Mouse (Mus musculus) layer of hippocampus, adult 18-20 months (tissue): Measurements from ENCODE around the gene Treml2. TPM values are rescaled to one million over a fixed set of nuclear protein-coding genes. Genes with fewer than 3 reads are reported as not detected.

ENCODE experiments used
- DNase-seq, 2 experiments: peaks; one replicate each; pipeline ENCODE4 v3.0.0; 2022; ENCODE audit warnings: low spot score in 2 of 2
- long read RNA-seq: library from polyadenylated mRNA; stranded (forward); transcript quantifications from one replicate; pipeline ENCODE4 v2.0.0, GENCODE M21; 2021
- total RNA-seq, 2 experiments: library from RNA; stranded (reverse); gene quantifications; 2 replicates each; pipeline ENCODE4 v1.2.3; 2021

Treml2 gene
- under 1 TPM; 0.22 to 0.36 TPM for total RNA-seq
- long read RNA-seq = 0 reads

DNA sequence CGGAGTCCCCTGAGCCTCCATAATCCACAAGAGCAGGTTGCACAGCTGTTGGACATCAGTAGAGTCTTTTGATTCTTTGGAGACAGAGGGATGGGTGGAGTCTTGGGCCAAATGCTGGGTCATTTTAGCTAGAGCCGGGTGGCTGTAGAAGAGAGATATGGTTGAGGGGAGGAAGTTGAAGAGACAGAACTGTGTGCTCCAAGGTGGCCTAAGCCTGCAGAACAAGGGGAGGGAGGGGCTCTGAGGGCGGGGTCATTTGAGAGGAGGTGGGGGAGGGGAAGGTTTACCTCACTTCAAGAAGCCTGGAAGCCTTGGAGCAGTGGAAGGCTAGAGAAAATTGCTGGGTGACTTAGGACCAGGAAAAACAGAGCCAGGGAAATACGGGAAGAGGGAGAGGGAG is at the start of gene Treml2:
Gene Treml2 (plus strand): TSS at position 296 of the 400 bp plus-strand sequence.
- no peak for DNase-seq

DNA sequence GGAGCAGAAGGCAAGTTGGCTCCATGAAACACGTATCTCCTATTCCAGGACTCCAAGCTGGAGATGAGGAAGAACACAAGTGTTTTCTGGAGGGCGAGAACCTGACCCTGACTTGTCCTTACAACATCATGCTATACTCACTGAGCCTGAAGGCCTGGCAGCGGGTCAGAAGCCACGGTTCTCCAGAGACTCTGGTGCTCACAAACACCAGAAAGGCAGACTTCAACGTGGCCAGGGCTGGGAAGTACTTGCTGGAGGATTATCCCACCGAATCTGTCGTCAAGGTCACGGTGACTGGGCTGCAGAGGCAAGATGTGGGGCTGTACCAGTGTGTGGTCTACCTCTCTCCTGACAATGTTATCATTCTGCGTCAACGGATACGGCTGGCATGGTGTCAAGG is 49.8 kb upstream of the Treml2 start:
- no peak for DNase-seq

DNA sequence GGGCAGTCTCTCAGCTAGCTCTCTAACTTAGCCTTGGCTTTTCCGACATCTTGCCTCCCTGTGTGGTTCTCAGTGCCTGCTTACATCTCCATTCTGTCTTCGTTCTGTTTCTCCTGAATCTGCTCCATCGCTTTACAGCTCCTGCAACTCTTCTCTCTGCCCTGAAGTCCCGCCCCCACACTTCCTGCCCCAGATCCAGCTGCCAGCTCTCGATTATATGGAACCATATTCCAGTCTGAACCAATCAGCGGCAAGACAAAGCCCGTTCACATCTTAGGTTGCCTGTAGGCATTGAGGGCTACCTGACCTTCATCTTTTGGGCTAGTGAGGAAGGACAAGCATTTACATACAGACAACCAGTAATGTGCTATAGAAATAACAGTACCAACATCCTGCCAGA is 48.7 kb upstream of the Treml2 start:
- DNase-seq = no peak

DNA sequence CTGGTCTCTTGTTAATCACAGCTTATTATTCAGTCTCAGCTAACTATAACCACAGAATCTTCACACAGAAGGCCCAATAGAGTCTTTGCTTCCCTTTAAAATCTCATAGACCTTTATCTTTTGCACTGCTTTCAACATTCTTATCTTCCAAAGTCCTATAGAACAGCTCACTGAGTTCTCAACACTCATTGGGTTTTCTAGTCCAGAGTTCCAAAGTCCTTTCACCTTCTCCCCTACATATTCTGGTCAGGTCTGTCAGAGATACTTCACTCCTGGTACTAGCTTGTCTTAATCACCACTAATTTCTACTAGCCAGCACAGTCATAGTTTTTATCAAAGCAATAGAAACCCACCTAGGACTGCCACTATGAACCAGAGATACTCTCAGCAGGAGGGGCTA is 42.7 kb upstream of the Treml2 start:
- no peak for DNase-seq

DNA sequence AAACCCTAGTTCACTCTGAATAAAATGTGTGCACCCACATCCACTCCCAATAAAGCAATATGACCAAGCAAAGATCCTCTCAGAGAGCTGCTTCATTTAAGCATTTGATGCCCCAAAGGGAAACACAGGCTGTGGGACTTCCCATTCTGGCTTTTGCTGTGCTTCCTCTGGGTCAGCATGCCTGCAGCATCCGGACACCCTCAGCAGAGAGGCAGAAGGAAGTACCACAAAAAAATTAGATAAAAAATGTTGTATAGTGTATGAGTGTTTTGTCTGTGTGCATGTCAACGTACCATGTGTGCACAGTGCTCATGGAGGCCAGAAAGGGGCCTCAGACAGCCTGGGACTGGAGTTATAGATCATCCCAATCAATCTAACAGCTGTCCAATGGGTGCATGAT is 37.4 kb upstream of the Treml2 start:
- no peak for DNase-seq

DNA sequence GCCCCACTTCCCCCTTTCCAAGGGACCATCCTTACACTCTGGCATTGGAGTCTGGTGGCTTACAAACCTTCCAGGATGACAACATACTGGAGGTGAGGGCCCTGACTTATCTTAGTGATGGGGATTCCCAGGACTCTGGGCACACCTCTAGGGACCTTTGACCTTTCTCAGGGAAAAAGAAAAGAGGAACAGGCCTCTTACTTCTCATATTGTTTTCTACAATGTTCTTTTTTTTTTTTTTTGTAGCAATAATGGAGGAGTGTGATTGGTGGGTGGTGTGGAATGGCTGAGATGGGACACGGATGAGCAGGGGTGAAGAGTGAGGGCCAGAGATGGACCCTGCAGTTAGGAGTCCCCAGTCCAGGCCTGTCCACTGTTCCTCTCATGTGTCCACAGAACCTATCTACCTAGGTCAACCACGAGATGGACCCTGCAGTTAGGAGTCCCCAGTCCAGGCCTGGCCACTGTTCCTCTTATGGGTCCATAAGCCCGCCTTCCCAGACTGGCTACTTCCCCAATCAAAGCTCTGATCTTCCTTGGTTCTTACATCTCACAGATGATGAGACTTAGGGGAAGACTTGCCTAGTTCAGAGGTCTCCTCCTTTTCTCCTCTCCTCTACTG is 35.4 kb upstream of the Treml2 start, which contains the start of gene Treml4:
Gene Treml4 (plus strand): TSS at position 555 of the 622 bp plus-strand sequence.
- DNase-seq = no peak

DNA sequence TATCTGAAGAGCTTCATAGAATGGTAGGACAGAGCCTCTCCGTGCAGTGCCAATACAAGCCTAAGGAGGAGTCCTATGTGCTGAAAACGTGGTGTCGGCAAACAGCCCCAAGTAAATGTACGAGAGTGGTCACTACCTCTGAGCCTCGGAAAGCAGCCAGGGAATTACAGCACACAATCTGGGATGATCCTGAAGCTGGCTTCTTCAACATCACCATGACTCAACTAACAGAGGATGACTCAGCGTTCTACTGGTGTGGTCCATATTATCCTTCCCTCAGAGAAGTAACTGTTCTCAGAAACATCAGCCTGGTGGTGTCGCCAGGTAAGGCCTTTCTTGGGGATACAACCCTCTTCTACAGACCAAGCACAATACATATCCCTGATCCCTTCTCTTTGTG is 34.6 kb upstream of the Treml2 start:
- DNase-seq = no peak

DNA sequence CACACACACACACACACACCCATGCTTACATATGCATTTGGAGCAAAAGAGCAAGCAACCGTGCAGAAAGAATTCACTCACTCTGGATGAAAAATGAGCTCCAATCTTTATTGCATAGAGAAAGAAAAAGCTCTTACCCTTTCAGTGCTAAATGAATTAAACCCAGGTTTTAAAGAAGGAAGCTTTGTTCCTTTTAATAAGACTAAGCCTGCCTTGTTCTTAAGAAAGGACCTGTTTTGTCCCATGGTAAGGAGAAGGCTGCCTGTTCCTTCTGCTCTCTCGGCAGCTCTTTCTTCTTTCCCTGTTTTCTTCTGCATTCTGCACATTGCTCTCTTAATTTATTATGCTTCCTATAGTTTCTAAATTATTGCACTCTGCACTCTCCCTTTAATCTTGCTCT is 33.2 kb upstream of the Treml2 start:
- no peak for DNase-seq

DNA sequence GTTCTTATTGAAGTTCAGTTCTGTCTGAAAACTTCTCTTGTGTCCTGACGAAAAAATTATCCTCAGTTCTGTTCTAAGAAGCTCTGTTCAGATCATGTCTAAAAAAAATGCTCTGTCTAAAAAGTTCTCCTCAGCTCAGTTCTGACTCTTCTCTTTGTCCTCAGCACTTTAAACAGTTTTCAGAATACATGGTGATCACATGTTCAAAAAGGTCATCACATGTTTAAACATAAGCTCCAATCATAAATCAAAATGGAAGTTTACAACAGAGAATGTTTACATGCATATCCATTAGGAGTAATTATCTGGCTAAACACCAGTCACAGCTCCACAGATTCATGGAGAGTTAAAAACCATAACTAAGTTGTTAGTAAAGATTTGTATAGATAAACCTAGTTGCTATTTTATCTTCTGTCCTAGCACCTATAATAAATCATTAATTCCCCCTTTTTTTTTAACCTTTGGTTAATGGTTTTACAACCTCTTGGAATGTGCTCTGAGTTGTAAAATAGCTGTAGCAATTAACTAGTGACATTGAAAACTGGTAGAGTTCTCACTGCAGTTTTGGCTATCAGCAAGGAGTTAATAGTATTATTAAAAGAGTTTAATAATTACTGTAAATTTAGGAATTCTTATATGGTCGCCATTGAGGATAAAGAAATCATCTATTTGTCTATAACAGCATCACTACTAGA is 32.5 kb upstream of the Treml2 start:
- no peak for DNase-seq

DNA sequence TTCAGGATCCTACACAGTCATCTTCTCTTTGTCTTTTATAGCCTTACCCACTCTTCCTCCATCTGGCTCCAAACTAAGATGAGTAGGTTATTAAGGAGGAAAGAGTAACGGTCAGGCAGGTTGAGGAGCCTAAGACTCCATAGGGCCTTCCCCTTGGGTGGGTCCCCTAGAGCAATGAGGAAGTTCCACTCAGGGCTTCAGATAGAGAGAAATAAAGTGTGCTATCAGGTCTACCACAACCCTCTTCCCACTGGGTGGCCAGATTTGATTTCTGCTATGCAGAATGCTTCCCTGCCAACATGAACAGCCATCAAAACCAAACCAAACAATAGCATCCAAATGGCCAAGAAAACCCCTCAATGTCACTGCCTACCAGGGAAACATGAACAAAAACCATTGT is 31.7 kb upstream of the Treml2 start:
- DNase-seq = no peak

DNA sequence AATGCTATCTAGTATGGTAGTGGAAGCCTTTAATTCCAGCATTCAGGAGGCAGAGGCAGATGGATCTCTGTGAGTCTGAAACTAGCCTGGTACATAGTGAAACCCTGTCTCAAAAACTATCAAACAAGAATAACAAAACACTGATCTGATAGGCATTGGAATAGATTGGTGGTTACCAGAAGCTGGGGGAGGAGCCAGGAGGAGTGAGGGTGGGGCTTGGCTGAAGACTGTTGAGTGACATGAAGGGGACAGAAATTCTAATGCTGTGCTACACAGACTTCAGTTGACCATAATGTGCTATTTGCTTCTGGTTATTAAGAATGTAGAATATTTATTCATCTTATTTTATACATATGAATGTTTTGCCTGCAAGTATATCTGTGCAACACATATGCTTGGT is 31.0 kb upstream of the Treml2 start:
- DNase-seq = no peak

DNA sequence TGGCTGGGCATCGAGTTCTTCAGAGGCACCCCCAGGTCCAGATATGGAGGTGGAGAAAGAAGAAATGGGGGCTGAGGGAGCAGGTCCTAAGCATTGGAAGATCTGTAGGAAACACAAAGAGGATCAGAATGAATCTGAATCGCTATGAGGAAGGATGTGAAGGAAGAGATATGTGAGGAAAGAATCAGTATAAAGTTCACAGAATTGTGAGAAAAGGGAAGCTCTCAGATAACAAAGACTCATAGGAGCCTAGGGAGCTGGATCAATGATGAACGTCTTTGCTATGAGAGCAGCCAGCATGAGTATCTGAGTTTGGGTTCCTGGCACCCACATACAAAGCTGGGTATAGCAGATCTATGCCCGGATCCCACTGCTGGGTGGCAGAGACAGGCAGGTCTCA is 29.5 kb upstream of the Treml2 start:
- DNase-seq = no peak

DNA sequence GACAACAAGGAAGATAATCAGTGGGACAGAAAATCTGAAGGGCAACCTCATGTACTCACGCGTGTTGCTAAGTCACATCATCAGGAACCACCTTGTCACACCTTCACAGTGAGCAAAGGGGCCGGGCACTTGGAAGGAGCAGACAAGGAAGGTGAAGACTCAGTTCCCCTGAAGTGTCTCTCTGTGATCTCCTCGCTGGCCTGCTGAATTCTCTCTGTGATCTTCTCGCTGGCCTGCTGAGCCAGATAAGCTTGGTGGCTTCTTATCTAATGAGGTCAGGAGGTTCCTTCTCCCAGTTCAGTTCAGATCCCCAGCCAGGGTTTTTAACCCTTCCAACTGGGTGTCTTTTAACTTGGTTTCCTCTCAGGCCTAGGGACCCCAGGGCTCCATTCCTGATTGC is 27.1 kb upstream of the Treml2 start:
- DNase-seq = no peak

DNA sequence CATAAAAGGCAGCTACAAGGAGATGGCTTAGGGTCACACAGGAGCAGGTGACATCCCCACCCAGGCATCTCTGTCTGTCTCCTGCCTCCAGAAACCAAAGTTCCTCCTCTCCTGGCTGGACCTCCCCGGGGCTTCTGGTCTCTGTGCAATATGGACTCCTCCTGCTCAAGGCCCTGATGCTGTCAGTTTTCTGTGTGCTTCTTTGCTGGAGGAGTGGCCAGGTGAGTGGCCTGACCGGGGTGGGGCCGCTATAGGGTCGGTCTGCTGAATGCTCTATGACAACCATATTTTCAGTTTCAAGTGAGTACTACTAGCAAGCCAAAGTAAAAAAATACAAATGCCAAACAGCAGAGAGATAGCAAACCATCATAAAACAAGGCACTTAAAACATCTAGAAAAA is 26.7 kb upstream of the Treml2 start:
- no peak for DNase-seq

DNA sequence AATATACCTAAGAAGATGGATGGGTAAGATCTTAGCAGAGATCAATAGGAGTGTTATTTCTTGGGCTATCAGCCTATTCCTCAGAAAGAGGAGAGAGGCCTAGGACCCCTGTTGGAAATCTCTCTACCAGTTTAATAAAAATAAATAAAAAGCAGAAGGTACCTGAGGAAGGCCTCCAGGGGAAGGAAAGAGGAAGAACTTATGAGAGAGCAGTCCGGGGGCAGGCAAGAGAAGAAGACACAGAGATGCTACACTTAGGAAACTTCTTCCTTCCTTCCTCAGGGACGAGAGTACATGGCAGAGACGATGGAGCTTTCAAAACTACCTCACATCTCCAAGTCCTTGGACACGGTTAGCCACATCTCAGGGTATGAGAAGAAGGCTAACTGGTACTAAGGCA is 25.2 kb upstream of the Treml2 start:
- no peak for DNase-seq

DNA sequence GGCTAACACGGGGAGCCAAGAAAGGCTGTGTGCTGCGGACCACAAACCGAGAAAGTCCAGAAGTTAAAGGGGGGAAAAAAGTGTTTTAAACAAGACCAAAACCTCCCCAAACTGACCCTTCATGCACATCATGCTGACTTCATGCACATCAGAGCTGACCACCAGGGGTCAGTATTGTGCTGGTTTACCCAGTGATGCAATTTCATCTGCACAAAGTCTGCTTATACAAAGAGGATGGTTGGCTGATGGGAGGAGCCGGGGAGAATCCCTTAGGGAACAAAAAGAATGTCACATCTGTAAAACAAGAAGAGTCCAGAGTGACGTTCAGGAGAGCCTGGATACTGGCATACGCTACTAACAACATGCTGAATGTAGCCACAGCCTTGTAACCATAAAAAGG is 24.4 kb upstream of the Treml2 start:
- peak; percentile 65 to 88 for DNase-seq

DNA sequence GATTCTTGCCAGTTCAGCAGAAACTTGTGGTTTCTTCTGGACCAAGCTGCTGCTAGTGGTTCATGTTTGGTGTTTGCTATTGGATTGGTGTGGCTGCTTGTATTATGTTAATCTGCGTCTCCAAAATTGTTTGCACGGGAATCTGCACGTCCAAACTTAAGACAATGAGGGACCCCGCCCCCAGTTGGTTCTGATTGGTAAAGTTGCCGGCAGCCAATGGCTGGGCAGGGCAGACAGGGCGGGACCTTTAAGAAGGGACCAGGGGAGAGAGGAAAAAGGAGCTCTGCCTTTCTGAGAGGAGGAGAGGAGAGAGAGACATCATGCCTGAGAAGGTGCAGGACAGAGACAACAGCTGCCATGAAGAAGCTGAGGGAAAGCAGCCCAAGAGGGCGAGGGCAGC is 23.6 kb upstream of the Treml2 start:
- DNase-seq = no peak

DNA sequence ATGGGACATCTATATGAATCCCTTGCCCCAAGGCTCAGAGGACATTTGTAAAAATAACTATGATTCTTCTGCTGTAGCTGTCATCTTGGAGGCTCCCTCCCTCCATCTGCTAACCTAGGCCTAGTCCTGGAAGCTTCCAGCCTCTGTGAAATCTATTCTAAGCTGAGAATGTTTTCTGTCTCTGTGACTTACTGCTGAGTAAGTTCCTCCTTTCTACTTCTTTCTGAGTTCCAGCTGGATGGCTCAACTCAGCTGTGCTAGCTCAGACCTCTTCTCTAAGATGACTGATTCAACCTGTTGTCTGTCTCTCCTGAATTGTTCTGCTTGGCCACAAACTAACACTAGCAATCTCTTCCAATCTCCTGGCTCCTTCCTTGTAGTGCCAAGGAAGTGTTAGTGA is 20.9 kb upstream of the Treml2 start:
- no peak for DNase-seq

DNA sequence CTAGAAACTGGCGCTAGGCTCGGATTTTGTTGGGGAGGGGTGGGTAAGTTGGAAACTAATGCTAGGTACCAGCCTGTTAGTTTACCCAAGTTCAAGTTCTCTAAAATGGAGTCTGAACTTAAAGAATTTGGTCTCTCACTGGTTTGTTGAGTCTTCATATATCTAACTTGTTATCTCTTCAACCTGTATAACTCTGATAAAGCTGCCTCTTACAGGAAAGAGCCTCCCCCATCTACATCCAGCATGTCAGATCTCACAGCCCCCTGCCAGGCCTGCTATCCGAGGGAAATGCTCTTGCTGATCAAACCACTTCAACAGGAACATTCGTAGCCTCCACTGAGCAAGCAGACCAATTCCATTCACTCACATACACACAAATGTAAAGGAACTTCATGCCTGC is 20.3 kb upstream of the Treml2 start:
- DNase-seq = no peak

DNA sequence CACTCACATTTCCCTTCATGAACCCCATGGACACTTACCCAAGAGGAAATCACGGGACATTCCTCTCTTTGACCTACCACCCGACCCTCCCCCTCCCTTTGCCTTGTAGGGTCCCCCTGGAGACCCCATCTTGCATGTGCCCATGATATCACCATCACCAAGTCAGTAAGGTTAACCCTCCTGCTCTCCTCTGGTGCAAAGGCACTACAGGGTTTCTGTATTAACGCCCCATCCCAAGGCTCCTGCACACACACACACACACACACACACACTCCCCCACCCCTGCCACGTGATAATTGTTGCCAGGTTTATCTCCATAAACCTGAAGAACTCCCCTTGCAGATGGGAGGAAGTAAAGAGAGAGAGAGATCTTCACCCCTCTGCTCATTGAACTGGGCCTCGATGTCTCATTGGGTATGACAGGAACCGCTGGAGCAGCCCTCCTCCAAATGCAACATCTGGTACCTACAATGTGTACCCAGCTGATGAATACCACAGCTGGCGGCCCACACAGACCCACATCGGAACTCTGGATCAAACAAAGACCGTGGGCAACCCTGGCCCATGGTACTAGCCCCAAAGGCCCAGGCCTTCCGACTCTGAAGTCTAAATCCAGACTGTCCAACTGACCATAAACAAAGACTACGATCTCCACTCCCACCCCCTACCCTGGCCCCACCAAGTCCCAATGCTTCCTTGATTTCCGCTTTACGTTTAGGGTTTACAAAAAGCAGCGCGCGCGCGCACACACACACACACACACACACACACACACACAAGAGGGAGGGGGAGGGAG is 18.2 kb upstream of the Treml2 start:
- DNase-seq = no peak

DNA sequence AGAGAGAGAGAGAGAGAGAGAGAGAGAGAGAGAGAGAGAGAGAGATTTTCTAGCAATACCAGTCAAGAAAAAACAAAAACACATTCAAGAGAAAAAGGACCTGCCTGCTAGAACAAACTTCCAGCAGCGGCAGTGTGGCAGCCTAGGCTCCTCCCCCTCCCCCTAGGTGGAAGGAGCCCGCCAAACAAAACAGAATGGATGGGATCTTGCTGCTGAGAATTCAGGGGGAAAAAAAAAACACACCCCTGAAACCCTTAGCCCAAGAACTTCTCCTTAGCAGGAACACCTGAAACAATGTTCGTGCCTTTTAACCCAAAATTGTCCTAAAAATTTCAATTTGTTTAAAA is 17.6 kb upstream of the Treml2 start:
- no peak for DNase-seq

DNA sequence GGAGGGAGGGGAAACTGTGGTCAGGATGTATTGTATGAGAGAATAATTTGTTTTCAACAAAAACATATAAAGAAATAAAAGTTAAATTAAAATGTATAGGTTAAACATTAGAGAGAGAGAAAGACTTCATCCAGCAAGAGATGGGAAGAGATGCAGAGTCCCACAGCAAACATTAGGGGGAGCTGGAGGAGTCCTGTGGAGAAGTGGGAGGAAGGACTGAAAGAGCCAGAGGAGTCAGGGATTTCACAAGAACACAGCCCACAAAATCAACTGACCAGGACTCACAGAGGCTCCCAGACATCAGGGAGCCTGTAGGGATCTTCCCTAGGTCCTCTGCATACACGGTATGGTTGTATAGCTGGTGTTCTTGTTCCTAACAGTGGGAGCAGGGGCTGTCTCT is 12.5 kb upstream of the Treml2 start:
- no peak for DNase-seq

DNA sequence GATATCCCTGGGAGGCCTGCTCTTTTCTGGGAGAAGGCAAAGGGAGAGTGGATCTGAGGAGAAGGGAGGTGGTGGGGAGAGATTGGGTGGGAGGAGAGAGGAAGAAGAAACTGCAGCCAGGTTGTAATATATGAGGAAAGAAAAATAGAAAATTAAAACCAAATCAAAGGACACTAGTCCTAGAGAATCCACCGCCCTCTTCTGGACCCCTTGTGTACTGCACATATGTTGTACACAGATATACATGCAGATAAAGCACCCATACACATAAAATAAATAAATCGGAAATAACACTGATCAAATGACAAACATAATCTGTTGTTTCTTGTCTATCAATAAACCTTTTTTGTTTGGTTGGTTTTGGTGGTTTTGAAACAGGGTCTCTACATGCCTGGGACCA is 12.0 kb upstream of the Treml2 start:
- DNase-seq = no peak
